Mouse (Mus musculus) left cerebral cortex, postnatal 36 days (tissue): Measurements from ENCODE around the gene Palb2. TPM values are rescaled to one million over a fixed set of nuclear protein-coding genes. Genes with fewer than 3 reads are reported as not detected.

Experiments
- total RNA-seq, 2 experiments: library from RNA; stranded (reverse); gene quantifications; 2 replicates each; pipeline ENCODE4 v1.2.3; 2021

Gene Palb2
- total RNA-seq, 2 experiments from 2014 or later: 1.1 to 1.9 TPM

Other genes with a start within 250 kb of the Palb2 start
- gene Cog7, start 151.3 kb downstream of the Palb2 start, total RNA-seq: 10 to 100 TPM; 42.5 to 44.3 TPM
- gene Gga2, start 111.8 kb downstream of the Palb2 start, total RNA-seq: 10 to 100 TPM; 26.8 to 34.8 TPM
- gene Ubfd1, start 65.8 kb downstream of the Palb2 start, total RNA-seq: 10 to 100 TPM; 56.2 to 58.2 TPM
- 1 to 10 TPM; 8.3 to 8.6 TPM for gene Ears2, start 65.7 kb downstream of the Palb2 start, total RNA-seq
- gene Ndufab1, start 31.1 kb downstream of the Palb2 start, total RNA-seq: 100 to 1,000 TPM; 267 to 269 TPM
- 100 to 1,000 TPM in 1 of 2 experiments, 10 to 100 TPM in 1; 99.2 to 101 TPM for gene Dctn5, start 56 bp upstream of the Palb2 start, total RNA-seq
- 1 to 10 TPM; 1.4 to 2.5 TPM for gene Plk1, start 26.5 kb upstream of the Palb2 start, total RNA-seq
- under 1 TPM; 0.25 TPM for gene Ern2, start 53.2 kb upstream of the Palb2 start, total RNA-seq
- gene Chp2, start 86.5 kb upstream of the Palb2 start, total RNA-seq: 1 to 10 TPM; 2.3 to 4.7 TPM
- 1,000 to 10,000 TPM in 1 of 2 experiments, 100 to 1,000 TPM in 1; 978 to 1,072 TPM for gene Prkcb, start 155.8 kb upstream of the Palb2 start, total RNA-seq